Mouse (Mus musculus): ENCODE results near the gene Mindy2. TPM values are rescaled to one million over a fixed set of nuclear protein-coding genes. Genes with fewer than 3 reads are reported as not detected.
A peak's percentile ranks its signal among the peaks of the same experiment; 100 is the strongest.

Gene Mindy2
- total and polyA plus RNA-seq, 3 experiments: 6.3 to 6.8 TPM; not detected in 1

DNA sequence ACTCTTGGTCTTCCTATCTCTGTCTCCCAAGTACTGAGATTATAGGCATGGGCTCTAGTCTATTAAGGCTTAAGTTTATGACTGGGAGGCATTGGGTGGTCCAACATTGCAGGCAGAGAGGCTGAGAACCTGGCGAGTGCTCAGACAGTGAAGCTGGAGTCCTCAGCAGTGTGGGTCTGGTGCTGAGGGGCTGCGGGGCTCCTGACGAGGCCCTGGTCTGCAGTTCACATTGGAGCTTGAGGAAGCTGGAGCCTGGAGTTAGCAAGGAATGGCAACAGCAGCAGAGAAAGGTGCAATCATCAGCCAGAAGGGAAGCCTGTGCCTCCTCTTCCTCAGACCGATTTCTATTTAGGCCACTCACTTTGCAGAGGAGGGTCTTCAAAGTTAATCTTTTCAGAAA is 7.9 kb upstream of the Mindy2 start:
- Histone ChIP-seq H3K27me3 (ENCODE audit: control insufficient read depth in 1 of 2, insufficient read depth in 2 of 2, low read length in 2 of 2) (no peaks in the 10 kb centered on the region), H3K27ac (ENCODE audit: control insufficient read depth, low read depth, low read length) (no peak overlapping the region)

DNA sequence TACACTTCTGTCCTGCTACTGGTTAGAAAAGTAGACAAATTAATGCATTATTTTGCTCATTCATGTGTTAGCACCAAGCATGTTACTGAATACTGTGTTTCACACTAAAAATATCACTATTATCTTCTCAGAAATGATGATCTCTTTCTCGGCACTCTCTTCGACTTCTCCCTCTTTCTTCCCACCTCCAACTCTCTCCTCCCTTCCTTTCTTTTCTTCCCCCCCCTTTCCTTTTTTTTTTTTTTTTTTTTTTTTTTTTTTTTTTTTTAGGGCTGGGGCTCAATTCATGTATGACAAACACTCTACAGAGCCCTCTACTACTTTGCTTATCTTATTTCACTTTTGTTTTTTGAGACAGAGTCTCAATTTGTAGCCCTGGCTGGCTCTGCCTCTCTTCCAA is 1.3 kb upstream of the Mindy2 start:
- TF ChIP-seq ZNF384 (IDR thresholded peaks at IDR 0.05; ENCODE audit: low read depth, low read length) (peak; percentile 92), GATA1 (IDR thresholded peaks at IDR 0.05; ENCODE audit: low read depth, low read length) (no peak)
- DNase-seq (ENCODE audit: low read depth, low spot score): peak; percentile 40
- peaks cover 4 to 7% of the 10 kb centered on the region in 2 experiments; a peak in 3 of 4 replicates for H3K4me1 ChIP-seq (ENCODE audit: control insufficient read depth in 1 of 2, insufficient read depth in 2 of 2, low read length in 2 of 2)
- H3K79me2 ChIP-seq (ENCODE audit: control insufficient read depth, insufficient read depth, low read length, poor library complexity): peaks cover 12% of the 10 kb centered on the region
- no peaks in the 10 kb centered on the region for H3K9me3 ChIP-seq (replicated peaks; ENCODE audit: insufficient read depth, low read length)
- peak overlapping the region in 1 of 2 experiments; percentile 84; a peak in 2 of 4 replicates for H3K4me3 ChIP-seq (ENCODE audit: control insufficient read depth in 1 of 2, insufficient read depth in 1 of 2, low read depth in 2 of 2, low read length in 2 of 2)
- peaks cover 0 to 16% of the 10 kb centered on the region in 2 experiments; a peak in 2 of 4 replicates for H3K36me3 ChIP-seq (ENCODE audit: control insufficient read depth in 1 of 2, insufficient read depth in 2 of 2, low read length in 2 of 2)
- H3K9ac ChIP-seq (ENCODE audit: control insufficient read depth, low read depth, low read length, poor library complexity, severe bottlenecking): peak overlapping the region; percentile 6; the same call in 1 of the 2 replicates
- H3K27ac ChIP-seq (ENCODE audit: control insufficient read depth, low read depth, low read length): no peak overlapping the region
- no peaks in the 10 kb centered on the region for H3K27me3 ChIP-seq (ENCODE audit: control insufficient read depth in 1 of 2, insufficient read depth in 2 of 2, low read length in 2 of 2)

More for the DNA sequence above, 7.9 kb upstream of the Mindy2 start:
- Histone ChIP-seq H3K36me3 (ENCODE audit: control insufficient read depth in 1 of 2, insufficient read depth in 2 of 2, low read length in 2 of 2) (peaks cover 0 to 11% of the 10 kb centered on the region in 2 experiments; a peak in 2 of 4 replicates), H3K4me3 (ENCODE audit: control insufficient read depth in 1 of 2, insufficient read depth in 1 of 2, low read depth in 2 of 2, low read length in 2 of 2) (no peak overlapping the region), H3K9me3 (replicated peaks; ENCODE audit: insufficient read depth, low read length) (no peaks in the 10 kb centered on the region), H3K79me2 (ENCODE audit: control insufficient read depth, insufficient read depth, low read length, poor library complexity) (no peaks in the 10 kb centered on the region), H3K9ac (ENCODE audit: control insufficient read depth, low read depth, low read length, poor library complexity, severe bottlenecking) (no peak overlapping the region), H3K4me1 (ENCODE audit: control insufficient read depth in 1 of 2, insufficient read depth in 2 of 2, low read length in 2 of 2) (peaks cover 6 to 10% of the 10 kb centered on the region in 2 experiments)
- TF ChIP-seq MYB (IDR thresholded peaks at IDR 0.05; ENCODE audit: low read depth, low read length) (no peak), POLR2AphosphoS2 (IDR thresholded peaks at IDR 0.05; ENCODE audit: low read length) (no peak), E2F4 (IDR thresholded peaks at IDR 0.05; ENCODE audit: borderline replicate concordance, low read depth, low read length) (no peak), MAZ (IDR thresholded peaks at IDR 0.05; ENCODE audit: low read depth, low read length) (no peak), USF1 (IDR thresholded peaks at IDR 0.05; ENCODE audit: low read depth, low read length) (no peak), SIN3A (IDR thresholded peaks at IDR 0.05; ENCODE audit: low read length) (no peak), JUND (IDR thresholded peaks at IDR 0.05; ENCODE audit: low read depth, low read length) (no peak), TBP (IDR thresholded peaks at IDR 0.05; ENCODE audit: low read depth, low read length) (no peak), ELF1 (IDR thresholded peaks at IDR 0.05; ENCODE audit: low read depth, low read length) (no peak), MAFK (IDR thresholded peaks at IDR 0.05; ENCODE audit: borderline replicate concordance, low read depth, low read length) (no peak), BHLHE40 (IDR thresholded peaks at IDR 0.05; ENCODE audit: borderline replicate concordance, low read depth, low read length) (no peak), KAT2A (conservative IDR thresholded peaks at IDR 0.05; ENCODE audit: low read depth, low read length) (no peak), RCOR1 (IDR thresholded peaks at IDR 0.05; ENCODE audit: low read depth, low read length) (no peak), ETS1 (IDR thresholded peaks at IDR 0.05; ENCODE audit: low read depth, low read length) (no peak), GATA1 (IDR thresholded peaks at IDR 0.05; ENCODE audit: low read depth, low read length) (no peak), POLR2AphosphoS5 (IDR thresholded peaks at IDR 0.05; ENCODE audit: borderline replicate concordance, low read depth, low read length) (no peak)
- no peak for DNase-seq (ENCODE audit: low read depth, low spot score)

Measured in MEL (cell line).